Mouse (Mus musculus) G1E (cell line): Measurements from ENCODE around the gene Eif2b2. TPM values are rescaled to one million over a fixed set of nuclear protein-coding genes. Genes with fewer than 3 reads are reported as not detected.

ENCODE experiments used
- ATAC-seq: 2 replicates; pipeline ENCODE4 v1.8.0; 2016; ENCODE audit warnings: mild to moderate bottlenecking; ENCODE audit not compliant: insufficient number of reproducible peaks, poor library complexity, low FRiP score, severe bottlenecking; ENCODE audit errors: extremely low read depth
- DNase-seq: peaks from one replicate; pipeline ENCODE4 v3.0.0; 2012; ENCODE audit warnings: low spot score
- H3K27me3 ChIP-seq: 2 replicates; pipeline ENCODE4 v1.6.1; 2012; ENCODE audit warnings: mild to moderate bottlenecking, low read length, inconsistent platforms; ENCODE audit not compliant: insufficient read depth
- H3K36me3 ChIP-seq: replicated peaks from 2 replicates; pipeline ENCODE3; 2012; ENCODE audit warnings: mild to moderate bottlenecking, inconsistent platforms
- H3K4me1 ChIP-seq: 2 replicates; pipeline ENCODE4 v1.6.1; 2012; ENCODE audit warnings: low read depth, low read length, inconsistent platforms, mixed read lengths; ENCODE audit not compliant: insufficient read depth
- H3K4me3 ChIP-seq: 2 replicates; pipeline ENCODE4 v1.5.1; 2012; ENCODE audit warnings: low read depth, mild to moderate bottlenecking, inconsistent platforms, low read length, moderate library complexity, mixed read lengths
- H3K9me3 ChIP-seq: replicated peaks from 2 replicates; pipeline ENCODE4 v1.6.1; 2012; ENCODE audit warnings: inconsistent platforms
- CTCF ChIP-seq: IDR thresholded peaks from 2 replicates; pipeline ENCODE4 v1.5.1; 2012; ENCODE audit warnings: low read depth, low read length, inconsistent platforms, mixed read lengths
- GATA1 ChIP-seq: IDR thresholded peaks from 2 replicates; pipeline ENCODE4 v1.6.1; 2012; ENCODE audit warnings: borderline replicate concordance, low read length, inconsistent platforms, mixed read lengths
- GATA2 ChIP-seq: IDR thresholded peaks from 2 replicates; pipeline ENCODE4 v1.6.1; 2012; ENCODE audit warnings: low read depth, low read length, inconsistent platforms, borderline replicate concordance
- POLR2AphosphoS5 ChIP-seq: IDR thresholded peaks from 2 replicates; pipeline ENCODE4 v1.6.1; 2012; ENCODE audit warnings: low read depth, low read length, inconsistent platforms; ENCODE audit not compliant: insufficient replicate concordance
- TAL1 ChIP-seq: conservative IDR thresholded peaks from 2 replicates; pipeline ENCODE4 v1.6.1; 2012; ENCODE audit warnings: low read depth, low read length, inconsistent platforms, mixed read lengths
- polyA plus RNA-seq: library from polyadenylated mRNA; stranded (reverse); fragments of >175 nt; gene quantifications from 2 replicates; pipeline ENCODE4 v1.2.3, GENCODE M21; 2012
- total RNA-seq, 2 experiments: library from RNA; stranded (forward) in 1 of 2; stranded (reverse) in 1 of 2; fragments of 200-1000 nt in 1 of 2; fragments of >200 nt in 1 of 2; fragmentation: Nextera tagmentation in 1 of 2; gene quantifications; 2 replicates each; pipeline ENCODE4 v1.2.3; 2014 to 2017

Eif2b2 gene
- total RNA-seq (2014; fragmentation: Nextera tagmentation) = 28.4 and 36.0 TPM in 2 replicates
- 136 and 155 TPM in 2 replicates for total RNA-seq (2017)
- polyA plus RNA-seq = 320 and 408 TPM in 2 replicates

DNA sequence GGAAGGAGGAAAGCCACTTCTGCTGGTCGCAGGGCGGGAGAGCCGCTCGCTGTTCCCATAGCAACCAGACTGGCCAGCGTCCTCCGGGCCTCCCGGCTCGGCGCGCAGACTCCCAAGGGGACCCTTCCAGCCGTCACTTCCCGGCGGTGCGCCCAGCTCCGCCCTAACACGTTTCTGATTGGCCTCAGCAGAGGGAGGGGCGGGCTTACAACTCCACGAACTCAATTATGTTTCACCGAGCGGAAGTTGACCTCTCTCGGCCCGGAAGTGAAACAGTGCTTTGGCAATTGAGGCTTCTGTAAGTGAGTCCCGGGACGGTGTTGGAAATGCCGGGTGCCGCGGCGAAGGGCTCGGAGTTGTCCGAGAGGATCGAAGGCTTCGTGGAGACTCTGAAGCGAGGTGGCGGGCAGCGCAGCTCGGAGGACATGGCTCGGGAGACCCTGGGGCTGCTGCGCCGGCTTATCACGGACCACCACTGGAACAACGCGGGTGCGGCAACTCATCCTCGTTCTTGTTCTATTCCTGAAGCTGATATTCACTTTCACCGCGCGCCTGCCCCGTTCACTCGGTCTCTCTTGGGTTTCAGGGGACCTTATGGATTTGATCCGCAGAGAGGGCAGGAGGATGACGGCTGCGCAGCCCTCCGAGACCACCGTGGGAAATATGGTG is at the start of gene Eif2b2:
Eif2b2 (plus strand) TSS at position 246 of the 669 bp plus-strand sequence.
- peaks cover 39% of the 10 kb centered on the region for H3K36me3 ChIP-seq
- H3K27me3 ChIP-seq = peaks cover 9% of the 10 kb centered on the region; the same call in 1 of the 2 replicates
- ATAC-seq (peak; percentile 100), DNase-seq (peak; percentile 99)
- H3K4me1 ChIP-seq = peaks cover 38% of the 10 kb centered on the region
- TF ChIP-seq CTCF (no peak), GATA1 (no peak), GATA2 (no peak), POLR2AphosphoS5 (no peak), TAL1 (no peak)
- peak within 1 kb of the TSS; percentile 81 for H3K4me3 ChIP-seq
- H3K9me3 ChIP-seq = no peaks in the 10 kb centered on the region

DNA sequence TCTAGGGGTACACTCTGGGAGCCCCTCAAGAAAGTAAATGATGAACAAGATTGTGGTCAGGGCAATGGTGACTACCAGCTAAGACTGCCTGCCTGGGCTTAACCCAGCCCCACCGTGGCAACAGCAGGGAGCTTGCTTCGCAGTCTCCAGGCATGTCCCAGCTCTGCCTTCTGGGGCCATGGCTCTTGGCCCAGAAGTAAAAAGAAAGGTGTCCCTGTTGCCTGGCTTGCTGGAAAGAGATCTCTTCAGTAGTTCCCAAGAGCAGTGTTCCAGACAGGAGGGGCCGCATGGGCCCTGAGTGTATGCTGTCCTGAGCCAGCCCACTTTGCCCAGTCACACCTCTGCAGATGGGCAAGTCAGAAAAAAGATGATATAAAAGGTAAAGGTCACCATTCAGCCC is 49.4 kb upstream of the Eif2b2 start:
- Histone ChIP-seq H3K4me3 (no peak overlapping the region), H3K27me3 (peaks cover 78% of the 10 kb centered on the region), H3K36me3 (no peaks in the 10 kb centered on the region), H3K4me1 (peaks cover 6% of the 10 kb centered on the region), H3K9me3 (no peaks in the 10 kb centered on the region)
- DNase-seq = no peak
- no peak for TF ChIP-seq CTCF
- no peak for TF ChIP-seq GATA1
- no peak for TF ChIP-seq GATA2
- no peak for TF ChIP-seq TAL1
- TF ChIP-seq POLR2AphosphoS5 = no peak
- ATAC-seq = no peak

DNA sequence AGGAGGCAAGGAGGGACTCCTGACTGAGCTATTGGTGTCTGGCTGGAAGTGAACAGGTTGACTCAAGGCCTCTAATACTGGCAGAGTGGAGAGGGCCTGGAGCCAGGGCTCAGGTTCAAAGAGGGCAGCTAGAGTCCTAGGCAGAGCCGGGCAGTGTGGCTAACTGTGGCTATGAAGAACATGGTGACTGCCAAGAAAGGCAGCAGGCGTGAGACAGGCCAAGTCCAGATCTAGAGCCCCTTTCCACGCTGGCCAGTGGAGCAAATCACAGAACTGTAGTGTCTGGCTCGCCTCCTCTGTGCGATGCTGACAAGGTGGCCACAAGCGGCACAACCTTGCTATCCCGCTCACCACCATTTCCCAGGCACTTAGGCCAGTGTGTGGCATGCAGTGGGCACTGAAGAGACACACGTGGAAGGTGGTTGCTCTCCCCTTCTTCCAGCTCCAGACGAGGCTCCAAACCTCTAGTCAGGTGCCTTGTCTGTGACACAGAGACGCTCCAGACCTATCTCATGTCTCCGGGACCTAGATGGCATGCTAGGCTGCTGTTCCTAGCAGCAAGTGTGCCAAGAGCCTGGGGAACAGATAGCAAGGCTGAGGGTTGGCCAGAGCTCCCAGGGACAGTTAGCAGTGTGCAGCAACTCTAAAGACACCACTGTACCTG is 48.9 kb upstream of the Eif2b2 start:
- peaks cover 79% of the 10 kb centered on the region for H3K27me3 ChIP-seq
- peaks cover 6% of the 10 kb centered on the region for H3K4me1 ChIP-seq
- no peaks in the 10 kb centered on the region for H3K9me3 ChIP-seq
- H3K36me3 ChIP-seq = no peaks in the 10 kb centered on the region
- ATAC-seq (no peak), DNase-seq (no peak)
- TF ChIP-seq CTCF (no peak), GATA1 (no peak), TAL1 (no peak), GATA2 (no peak), POLR2AphosphoS5 (no peak)
- no peak overlapping the region for H3K4me3 ChIP-seq

DNA sequence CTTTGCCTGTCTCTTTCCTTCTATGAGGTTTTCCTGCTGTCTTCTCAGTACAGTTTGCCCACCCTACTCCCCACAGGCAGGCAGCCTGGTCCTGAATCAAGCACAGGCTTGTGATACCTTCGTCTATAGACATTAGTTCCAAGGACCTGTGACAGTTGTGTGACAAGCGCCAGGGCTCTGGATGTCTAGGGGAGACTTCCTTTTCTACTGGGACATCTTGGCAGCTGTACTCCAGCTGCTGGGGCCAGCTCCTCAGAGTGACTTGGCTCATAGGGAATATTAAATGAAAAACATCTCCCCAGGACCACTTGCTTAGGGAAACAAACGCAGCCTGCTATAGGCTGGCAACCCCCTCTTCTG is 48.4 kb upstream of the Eif2b2 start:
- H3K9me3 ChIP-seq = no peaks in the 10 kb centered on the region
- no peak for TF ChIP-seq CTCF
- TF ChIP-seq POLR2AphosphoS5 = no peak
- TF ChIP-seq TAL1 = no peak
- TF ChIP-seq GATA1 = no peak
- TF ChIP-seq GATA2 = no peak
- no peaks in the 10 kb centered on the region for H3K36me3 ChIP-seq
- peaks cover 81% of the 10 kb centered on the region for H3K27me3 ChIP-seq
- no peak for DNase-seq
- peaks cover 7% of the 10 kb centered on the region for H3K4me1 ChIP-seq
- H3K4me3 ChIP-seq = no peak overlapping the region
- ATAC-seq = no peak

DNA sequence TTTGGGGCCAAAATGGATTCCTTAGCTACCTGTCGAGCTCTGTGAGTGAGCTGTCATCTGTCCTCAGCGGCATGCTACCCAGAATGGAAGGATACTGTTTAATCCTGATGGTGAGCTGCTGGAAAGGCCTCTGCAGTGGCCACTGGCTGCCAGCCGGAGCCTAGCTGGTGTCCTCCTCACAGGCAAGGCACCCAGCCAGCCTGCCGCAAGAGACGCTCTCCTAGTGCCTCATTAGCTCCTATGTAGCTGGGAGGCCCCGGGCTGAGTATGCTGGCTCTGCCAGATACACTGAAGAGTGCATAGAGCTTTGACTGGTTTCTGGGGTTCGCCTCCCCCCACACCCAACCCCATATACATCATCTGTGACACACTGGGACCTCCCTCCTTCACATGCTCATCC is 45.3 kb upstream of the Eif2b2 start:
- Histone ChIP-seq H3K4me3 (no peak overlapping the region), H3K36me3 (no peaks in the 10 kb centered on the region), H3K27me3 (peaks cover 93% of the 10 kb centered on the region), H3K9me3 (no peaks in the 10 kb centered on the region), H3K4me1 (peaks cover 22% of the 10 kb centered on the region)
- ATAC-seq (no peak), DNase-seq (no peak)
- TF ChIP-seq CTCF (no peak), POLR2AphosphoS5 (no peak), GATA1 (no peak), TAL1 (no peak)

DNA sequence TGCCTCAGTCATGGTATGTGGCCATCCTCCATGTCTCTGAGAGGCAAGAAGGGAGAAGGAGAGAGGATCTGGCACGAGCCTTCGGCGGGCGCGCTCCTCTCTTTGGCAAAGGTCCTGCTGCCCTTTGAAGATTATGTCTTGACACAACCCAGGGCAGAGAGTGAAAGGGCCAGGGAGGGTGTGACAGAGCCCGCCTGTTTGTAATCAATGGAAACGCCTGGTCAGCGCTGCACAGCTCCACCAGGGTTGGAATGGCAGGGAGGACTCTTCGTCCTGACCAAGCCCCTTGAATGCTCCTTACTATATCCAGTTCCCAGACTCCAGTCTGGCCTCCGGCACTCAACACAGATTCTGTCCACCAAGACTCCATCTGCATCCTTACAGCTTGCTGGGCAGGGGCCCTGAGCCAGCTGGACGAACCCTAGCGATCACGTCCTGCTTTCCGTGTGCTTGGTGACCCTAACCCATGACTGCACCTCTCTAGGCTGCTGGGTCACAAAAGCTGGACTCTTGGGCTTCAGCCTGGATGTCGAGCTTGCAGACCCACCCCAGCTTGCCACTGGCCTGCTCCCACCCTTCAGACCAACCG is 44.1 kb upstream of the Eif2b2 start:
- TF ChIP-seq TAL1 = no peak
- TF ChIP-seq POLR2AphosphoS5 = no peak
- no peak for TF ChIP-seq CTCF
- TF ChIP-seq GATA2 = no peak
- no peak for TF ChIP-seq GATA1
- ATAC-seq (no peak), DNase-seq (no peak)
- peaks cover 91% of the 10 kb centered on the region for H3K27me3 ChIP-seq
- H3K4me3 ChIP-seq = no peak overlapping the region
- no peaks in the 10 kb centered on the region for H3K36me3 ChIP-seq
- H3K9me3 ChIP-seq = no peaks in the 10 kb centered on the region
- H3K4me1 ChIP-seq = peaks cover 16% of the 10 kb centered on the region
